Mouse (Mus musculus) thymus, adult 2 months (tissue): ENCODE measurements around the gene Stx4a. TPM values are rescaled to one million over a fixed set of nuclear protein-coding genes. Genes with fewer than 3 reads are reported as not detected.

Experiments used
- DNase-seq: peaks from one replicate; pipeline ENCODE4 v3.0.0; 2021
- H3K27ac ChIP-seq: fragments of 200-500 bp; 2 replicates; pipeline ENCODE4 v1.5.1; 2012; ENCODE audit warnings: low read length, control low read depth; ENCODE audit not compliant: control insufficient read depth, insufficient read depth
- H3K27me3 ChIP-seq: fragments of 200-500 bp; 2 replicates; pipeline ENCODE4 v1.6.1; 2012; ENCODE audit warnings: mild to moderate bottlenecking, low read length, moderate library complexity, mixed read lengths; ENCODE audit not compliant: control insufficient read depth, insufficient read depth
- H3K36me3 ChIP-seq: fragments of 200-500 bp; 2 replicates; pipeline ENCODE4 v1.6.1; 2012; ENCODE audit warnings: mild to moderate bottlenecking, low read length, moderate library complexity; ENCODE audit not compliant: control insufficient read depth, insufficient read depth
- H3K4me1 ChIP-seq: fragments of 200-500 bp; replicated peaks from 2 replicates; pipeline ENCODE4 v1.6.1; 2012; ENCODE audit warnings: low read length; ENCODE audit not compliant: control insufficient read depth, insufficient read depth
- H3K4me3 ChIP-seq: fragments of 200-500 bp; 2 replicates; pipeline ENCODE4 v1.5.1; 2012; ENCODE audit warnings: mild to moderate bottlenecking, low read length, control low read depth, moderate library complexity; ENCODE audit not compliant: control insufficient read depth, insufficient read depth
- CTCF ChIP-seq: fragments of 200-500 bp; IDR thresholded peaks from 2 replicates; pipeline ENCODE4 v1.5.1; 2012; ENCODE audit warnings: mild to moderate bottlenecking, control low read depth, low read length, moderate library complexity, borderline replicate concordance; ENCODE audit not compliant: control insufficient read depth, poor library complexity, insufficient read depth; ENCODE audit errors: extremely low read depth
- POLR2A ChIP-seq: fragments of 200-500 bp; IDR thresholded peaks from 2 replicates; pipeline ENCODE4 v1.6.1; 2012; ENCODE audit warnings: mild to moderate bottlenecking, low read length, control low read depth, moderate library complexity; ENCODE audit not compliant: control insufficient read depth, poor library complexity, insufficient read depth; ENCODE audit errors: extremely low read depth
- WGBS: fragments of 180-500 bp; shearing (Covaris S2); methylation state at CpG from one replicate; pipeline ENCODE4 v1.1.7; 2018; 5-methylcytosine and 5-hydroxymethylcytosine counted together
- polyA plus RNA-seq: library from polyadenylated mRNA; depleted of rRNA; stranded (reverse); fragments of >200 nt; gene quantifications from 2 replicates; pipeline ENCODE4 v1.2.3, GENCODE M21; 2012

Gene Stx4a
- polyA plus RNA-seq, 1 experiment = 93.3 TPM

GRCm38 (mm10) chr7:127801010-127801621 lies 23.0 kb upstream of the Stx4a start:
- Histone ChIP-seq H3K4me1 (no peaks in the 10 kb centered on the region), H3K36me3 (peaks cover 30% of the 10 kb centered on the region), H3K27me3 (no peaks in the 10 kb centered on the region), H3K4me3 (no peak overlapping the region), H3K27ac (no peak overlapping the region)
- WGBS = 87% methylated on average over 8 of the region's 8 CpGs
- DNase-seq = no peak
- TF ChIP-seq POLR2A (no peak), CTCF (no peak)

- 97% methylated on average over 17 of the region's 17 CpGs for WGBS
- Histone ChIP-seq H3K27ac (no peak overlapping the region), H3K4me1 (peaks cover under 1% of the 10 kb centered on the region; the same call in 1 of the 2 replicates), H3K27me3 (no peaks in the 10 kb centered on the region), H3K36me3 (peaks cover 18% of the 10 kb centered on the region), H3K4me3 (no peak overlapping the region)
- TF ChIP-seq CTCF = no peak
- TF ChIP-seq POLR2A = no peak
- DNase-seq = no peak
These were observed 21.8 kb upstream of the Stx4a start for GRCm38 (mm10) chr7:127802313-127802712.

DNA sequence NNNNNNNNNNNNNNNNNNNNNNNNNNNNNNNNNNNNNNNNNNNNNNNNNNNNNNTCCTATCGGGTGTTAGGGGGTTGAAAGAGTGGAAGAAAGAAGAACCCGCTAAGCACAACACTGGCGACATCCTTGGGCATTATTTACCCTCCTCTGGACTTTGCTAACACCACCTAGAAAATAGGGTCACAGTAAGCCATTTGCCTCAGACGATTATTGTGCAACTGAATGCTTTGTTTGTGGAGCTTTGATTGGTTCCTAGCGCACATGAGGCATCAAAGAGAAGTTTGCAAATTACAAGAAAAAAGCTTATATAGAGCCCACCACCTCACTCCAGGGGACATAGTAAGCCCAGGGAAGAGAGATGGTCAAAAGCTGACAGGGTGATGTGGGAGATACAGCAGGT lies 15.3 kb upstream of the Stx4a start:
- no peaks in the 10 kb centered on the region for H3K27me3 ChIP-seq
- WGBS = 71% methylated on average over 5 of the region's 5 CpGs
- H3K27ac ChIP-seq = no peak overlapping the region
- peaks cover 5% of the 10 kb centered on the region for H3K4me1 ChIP-seq
- TF ChIP-seq POLR2A = no peak
- no peak for TF ChIP-seq CTCF
- H3K36me3 ChIP-seq = no peaks in the 10 kb centered on the region
- no peak for DNase-seq
- H3K4me3 ChIP-seq = no peak overlapping the region

- H3K36me3 ChIP-seq = no peaks in the 10 kb centered on the region
These were observed 14.2 kb upstream of the Stx4a start for GRCm38 (mm10) chr7:127809846-127810245.

GRCm38 (mm10) chr7:127810650-127811049 lies 13.4 kb upstream of the Stx4a start:
- no peak overlapping the region for H3K4me3 ChIP-seq
- 95% methylated on average over 10 of the region's 10 CpGs for WGBS

More at GRCm38 (mm10) chr7:127809846-127810245, 14.2 kb upstream of the Stx4a start:
- H3K27ac ChIP-seq = no peak overlapping the region
- H3K27me3 ChIP-seq = no peaks in the 10 kb centered on the region
- no peak for TF ChIP-seq CTCF
- no peak for TF ChIP-seq POLR2A
- H3K4me3 ChIP-seq = no peak overlapping the region
- DNase-seq = no peak
- 91% methylated on average over 1 of the region's 1 CpGs for WGBS
- H3K4me1 ChIP-seq = peaks cover 5% of the 10 kb centered on the region

GRCm38 (mm10) chr7:127811240-127811639 lies 12.9 kb upstream of the Stx4a start:
- H3K4me3 ChIP-seq = no peak overlapping the region
- no peak for DNase-seq
- H3K27ac ChIP-seq = no peak overlapping the region
- H3K27me3 ChIP-seq = no peaks in the 10 kb centered on the region
- TF ChIP-seq CTCF (no peak), POLR2A (no peak)
- H3K4me1 ChIP-seq = peaks cover 12% of the 10 kb centered on the region
- 94% methylated on average over 4 of the region's 4 CpGs for WGBS
- no peaks in the 10 kb centered on the region for H3K36me3 ChIP-seq

More at GRCm38 (mm10) chr7:127810650-127811049, 13.4 kb upstream of the Stx4a start:
- no peak for DNase-seq
- Histone ChIP-seq H3K27ac (no peak overlapping the region), H3K27me3 (no peaks in the 10 kb centered on the region), H3K4me1 (peaks cover 6% of the 10 kb centered on the region), H3K36me3 (no peaks in the 10 kb centered on the region)
- TF ChIP-seq POLR2A (no peak), CTCF (no peak)

- Histone ChIP-seq H3K4me1 (peaks cover 13% of the 10 kb centered on the region), H3K27ac (no peak overlapping the region)
- DNase-seq = no peak
These were observed 11.8 kb upstream of the Stx4a start for GRCm38 (mm10) chr7:127812292-127812691.

More at GRCm38 (mm10) chr7:127812292-127812691, 11.8 kb upstream of the Stx4a start:
- Histone ChIP-seq H3K36me3 (no peaks in the 10 kb centered on the region), H3K4me3 (no peak overlapping the region), H3K27me3 (no peaks in the 10 kb centered on the region)
- TF ChIP-seq CTCF (no peak), POLR2A (no peak)
- 88% methylated on average over 3 of the region's 3 CpGs for WGBS
